Mouse (Mus musculus): ENCODE data around the gene Pcsk7. TPM values are rescaled to one million over a fixed set of nuclear protein-coding genes. Genes with fewer than 3 reads are reported as not detected.

Gene Pcsk7
- polyA plus RNA-seq, 1 experiment = 40.3 TPM

DNA sequence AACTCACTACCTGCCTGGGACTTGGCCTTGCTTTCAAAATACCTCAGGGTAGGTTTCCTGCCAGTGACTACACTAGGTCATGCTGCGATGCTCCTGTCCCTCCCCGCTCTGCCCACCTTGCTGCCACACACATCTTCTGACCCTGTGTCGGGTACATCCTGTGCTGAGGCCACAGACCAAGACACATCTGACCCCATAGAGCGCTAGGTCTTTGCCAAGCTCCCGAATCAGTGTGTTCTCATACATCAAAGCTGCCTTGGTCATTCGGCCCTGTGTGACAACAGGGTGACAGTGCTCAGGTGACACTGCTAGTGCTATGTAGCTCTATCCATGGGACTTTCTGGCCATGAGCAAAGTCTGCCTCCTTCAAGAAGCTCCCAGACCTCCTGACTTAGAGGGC lies 33.5 kb downstream of the Pcsk7 start:
- DNase-seq (ENCODE audit: low read depth) = no peak
- TF ChIP-seq CTCF (IDR thresholded peaks at IDR 0.05; ENCODE audit: borderline replicate concordance, extremely low read depth, insufficient read depth, insufficient read length) (no peak), POLR2A (IDR thresholded peaks at IDR 0.05; ENCODE audit: borderline replicate concordance, extremely low read depth, insufficient read depth, insufficient read length, poor library complexity, severe bottlenecking) (no peak)

DNA sequence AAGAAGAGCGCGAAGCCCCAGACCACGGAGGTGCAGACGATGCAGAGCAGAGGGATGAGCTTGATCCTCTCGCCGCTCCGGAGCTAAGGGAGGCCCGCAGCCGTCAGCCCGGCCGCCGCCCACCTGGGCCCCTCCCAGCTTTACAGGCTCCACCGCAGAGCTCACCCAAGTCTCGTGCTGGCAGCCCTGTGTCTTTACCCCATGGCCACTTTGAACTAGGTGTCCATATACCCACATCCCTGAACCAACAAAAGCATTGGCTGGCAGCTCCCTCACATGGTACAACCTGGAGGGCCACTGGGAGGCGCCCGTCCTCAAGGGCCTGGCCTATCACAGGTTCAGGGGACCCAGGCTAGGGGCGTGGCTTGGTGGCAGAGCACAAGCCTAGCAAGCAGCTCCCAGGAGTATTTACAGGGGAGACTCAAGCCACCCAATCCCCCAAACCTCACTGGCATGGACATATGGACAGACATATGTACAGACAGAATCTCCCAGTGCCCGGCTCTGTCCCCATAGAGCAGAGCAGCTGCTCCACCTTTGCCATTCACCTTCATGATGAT lies 35.1 kb downstream of the Pcsk7 start:
- peak; percentile 13 for DNase-seq (ENCODE audit: low read depth)
- no peak for TF ChIP-seq POLR2A (IDR thresholded peaks at IDR 0.05; ENCODE audit: borderline replicate concordance, extremely low read depth, insufficient read depth, insufficient read length, poor library complexity, severe bottlenecking)
- no peak for TF ChIP-seq CTCF (IDR thresholded peaks at IDR 0.05; ENCODE audit: borderline replicate concordance, extremely low read depth, insufficient read depth, insufficient read length)

DNA sequence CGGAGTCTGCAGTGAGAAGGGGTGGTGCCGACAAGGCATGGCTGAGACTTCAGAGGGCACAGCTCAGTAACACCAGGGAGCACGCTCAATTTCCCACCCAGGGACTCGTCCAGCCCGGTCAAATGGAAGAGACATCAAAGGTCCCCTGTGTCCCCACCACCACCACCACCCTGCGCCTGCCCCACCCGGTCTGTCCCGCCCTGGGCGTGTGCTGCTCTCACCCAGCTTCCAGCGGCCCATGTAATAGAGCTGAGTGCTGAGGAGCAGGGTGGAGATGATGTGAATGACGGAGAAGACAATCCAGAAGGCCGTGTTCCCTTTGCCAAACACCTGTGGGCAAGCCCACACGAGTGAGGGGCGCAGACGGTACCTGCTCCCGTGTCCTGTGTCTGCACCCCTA lies 36.2 kb downstream of the Pcsk7 start:
- DNase-seq (ENCODE audit: low read depth) = no peak
- TF ChIP-seq POLR2A (IDR thresholded peaks at IDR 0.05; ENCODE audit: borderline replicate concordance, extremely low read depth, insufficient read depth, insufficient read length, poor library complexity, severe bottlenecking) = no peak
- TF ChIP-seq CTCF (IDR thresholded peaks at IDR 0.05; ENCODE audit: borderline replicate concordance, extremely low read depth, insufficient read depth, insufficient read length) = no peak

DNA sequence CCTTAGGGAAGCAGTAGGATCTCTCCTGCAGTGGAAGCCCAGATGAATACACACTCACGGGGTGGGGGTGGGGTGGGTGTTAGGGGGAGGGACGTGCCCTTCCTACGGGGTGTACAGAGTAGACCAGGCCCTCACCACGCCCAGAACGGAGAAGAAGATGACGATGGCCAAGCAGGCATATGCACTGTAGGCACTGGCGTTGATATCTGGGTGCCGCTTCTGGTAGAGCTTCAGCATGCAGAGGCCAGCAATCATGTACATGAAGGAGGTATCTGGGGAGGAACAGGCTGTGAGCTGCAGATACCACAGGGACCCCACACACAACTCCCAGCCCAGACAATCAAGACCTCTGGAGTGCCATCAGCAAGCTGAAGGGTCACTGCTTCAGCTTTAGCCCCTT lies 36.6 kb downstream of the Pcsk7 start:
- TF ChIP-seq CTCF (IDR thresholded peaks at IDR 0.05; ENCODE audit: borderline replicate concordance, extremely low read depth, insufficient read depth, insufficient read length) (no peak), POLR2A (IDR thresholded peaks at IDR 0.05; ENCODE audit: borderline replicate concordance, extremely low read depth, insufficient read depth, insufficient read length, poor library complexity, severe bottlenecking) (no peak)
- no peak for DNase-seq (ENCODE audit: low read depth)

DNA sequence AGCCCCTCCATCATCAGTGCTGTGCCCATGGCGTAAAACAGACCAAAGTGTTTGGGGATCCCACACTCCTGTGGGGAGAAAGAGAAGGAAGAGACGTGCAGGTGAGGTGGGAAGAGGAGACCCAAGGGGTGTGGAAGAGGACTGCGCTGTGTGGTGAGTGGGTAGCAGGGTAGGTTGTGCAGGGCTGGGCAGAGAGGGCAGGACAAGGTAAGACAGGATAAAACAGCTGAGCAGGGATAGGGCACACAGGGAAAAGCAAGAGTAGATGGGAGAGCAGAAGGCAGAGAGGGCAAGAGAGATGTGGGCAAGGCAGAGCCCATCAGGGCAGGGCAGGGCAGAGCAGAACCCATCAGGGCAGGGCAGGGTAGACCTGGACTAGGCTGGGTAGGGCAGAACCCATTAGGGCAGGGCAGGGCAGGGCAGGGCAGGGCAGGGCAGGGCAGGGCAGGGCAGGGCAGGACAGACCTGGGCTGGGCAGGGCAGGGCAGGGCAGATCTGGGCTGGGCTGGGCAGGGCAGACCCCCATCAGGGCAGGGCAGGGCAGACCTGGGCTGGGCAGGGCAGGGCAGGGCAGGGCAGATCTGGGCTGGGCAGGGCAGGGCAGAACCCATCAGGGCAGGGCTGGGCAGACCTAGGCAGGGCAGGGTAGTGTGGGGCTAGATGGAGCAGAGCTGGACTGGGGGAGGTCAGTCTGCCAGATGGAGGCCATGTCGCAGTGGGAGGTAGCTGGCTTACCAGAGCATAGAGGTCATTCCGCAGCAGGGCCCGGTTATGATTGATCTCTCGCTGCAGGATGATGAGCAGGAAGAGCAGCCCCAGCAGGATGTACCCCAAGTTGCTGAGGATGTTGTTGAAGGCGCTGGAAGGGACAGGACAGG lies 37.6 kb downstream of the Pcsk7 start:
- no peak for DNase-seq (ENCODE audit: low read depth)
- TF ChIP-seq POLR2A (IDR thresholded peaks at IDR 0.05; ENCODE audit: borderline replicate concordance, extremely low read depth, insufficient read depth, insufficient read length, poor library complexity, severe bottlenecking) (no peak), CTCF (IDR thresholded peaks at IDR 0.05; ENCODE audit: borderline replicate concordance, extremely low read depth, insufficient read depth, insufficient read length) (no peak)

DNA sequence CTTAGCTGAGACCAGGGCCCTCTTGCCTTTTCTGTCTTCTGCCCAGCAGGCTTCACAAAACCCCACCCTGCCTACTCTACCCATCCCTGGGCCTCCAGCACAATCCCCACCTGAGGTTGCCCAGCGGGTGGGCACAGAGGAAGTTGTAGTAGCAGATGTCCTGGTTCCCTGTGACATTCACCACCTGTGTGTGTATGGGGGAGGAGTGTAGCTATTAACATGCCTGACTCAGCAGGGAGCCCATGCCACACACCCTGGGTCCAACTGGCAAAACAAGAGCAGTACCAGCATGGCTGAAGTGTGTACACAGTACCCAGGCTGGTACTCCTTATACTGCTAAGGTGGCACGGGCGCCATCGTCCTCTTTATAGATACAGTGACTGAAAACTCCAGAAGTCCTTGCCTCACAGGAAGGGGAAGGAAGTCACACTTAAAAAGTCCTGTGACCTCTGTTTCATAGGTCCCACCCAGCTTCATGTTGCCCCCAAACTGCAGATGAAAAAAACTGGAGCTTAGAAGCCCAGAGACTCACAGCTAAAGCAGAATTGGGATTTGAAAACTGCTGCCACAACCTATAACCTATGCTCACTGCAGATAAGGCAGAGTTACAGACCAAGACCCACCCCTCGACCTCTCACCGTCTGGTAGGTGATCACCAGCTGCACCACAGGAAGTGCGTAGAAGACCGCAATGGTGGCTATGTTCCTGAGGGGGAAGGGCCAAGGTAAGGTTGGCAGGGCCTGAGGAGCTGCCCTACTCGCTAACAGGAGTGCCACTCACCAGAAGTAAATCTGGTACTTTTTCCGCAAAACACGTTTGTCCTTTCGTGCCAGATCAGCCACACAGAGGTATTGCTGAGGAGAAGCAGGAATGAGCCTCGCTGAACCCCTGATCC lies 38.5 kb downstream of the Pcsk7 start:
- no peak for TF ChIP-seq CTCF (IDR thresholded peaks at IDR 0.05; ENCODE audit: borderline replicate concordance, extremely low read depth, insufficient read depth, insufficient read length)
- TF ChIP-seq POLR2A (IDR thresholded peaks at IDR 0.05; ENCODE audit: borderline replicate concordance, extremely low read depth, insufficient read depth, insufficient read length, poor library complexity, severe bottlenecking) = no peak

DNA sequence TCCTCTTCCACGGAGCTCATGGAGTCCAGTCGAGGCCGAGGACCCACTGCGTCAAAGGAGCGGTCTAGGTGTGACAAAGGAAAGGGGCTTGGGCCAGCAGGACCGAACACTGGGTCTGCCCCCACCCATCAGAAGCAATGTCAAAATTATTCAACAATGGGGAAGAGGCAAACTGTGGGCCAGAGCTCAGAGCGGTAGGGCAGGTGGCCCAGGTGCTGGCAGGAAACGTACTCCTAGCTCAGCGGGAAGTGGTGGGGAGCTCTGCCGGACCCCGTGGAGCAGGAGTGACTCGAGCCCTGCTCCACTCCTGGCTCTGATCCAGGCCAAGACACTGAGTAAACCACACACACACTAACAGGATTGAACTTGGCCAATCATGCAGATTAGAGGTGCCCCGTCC lies 39.4 kb downstream of the Pcsk7 start:
- no peak for DNase-seq (ENCODE audit: low read depth)
- TF ChIP-seq POLR2A (IDR thresholded peaks at IDR 0.05; ENCODE audit: borderline replicate concordance, extremely low read depth, insufficient read depth, insufficient read length, poor library complexity, severe bottlenecking) (no peak), CTCF (IDR thresholded peaks at IDR 0.05; ENCODE audit: borderline replicate concordance, extremely low read depth, insufficient read depth, insufficient read length) (no peak)

More for the DNA sequence above, 38.5 kb downstream of the Pcsk7 start:
- DNase-seq (ENCODE audit: low read depth) = no peak

DNA sequence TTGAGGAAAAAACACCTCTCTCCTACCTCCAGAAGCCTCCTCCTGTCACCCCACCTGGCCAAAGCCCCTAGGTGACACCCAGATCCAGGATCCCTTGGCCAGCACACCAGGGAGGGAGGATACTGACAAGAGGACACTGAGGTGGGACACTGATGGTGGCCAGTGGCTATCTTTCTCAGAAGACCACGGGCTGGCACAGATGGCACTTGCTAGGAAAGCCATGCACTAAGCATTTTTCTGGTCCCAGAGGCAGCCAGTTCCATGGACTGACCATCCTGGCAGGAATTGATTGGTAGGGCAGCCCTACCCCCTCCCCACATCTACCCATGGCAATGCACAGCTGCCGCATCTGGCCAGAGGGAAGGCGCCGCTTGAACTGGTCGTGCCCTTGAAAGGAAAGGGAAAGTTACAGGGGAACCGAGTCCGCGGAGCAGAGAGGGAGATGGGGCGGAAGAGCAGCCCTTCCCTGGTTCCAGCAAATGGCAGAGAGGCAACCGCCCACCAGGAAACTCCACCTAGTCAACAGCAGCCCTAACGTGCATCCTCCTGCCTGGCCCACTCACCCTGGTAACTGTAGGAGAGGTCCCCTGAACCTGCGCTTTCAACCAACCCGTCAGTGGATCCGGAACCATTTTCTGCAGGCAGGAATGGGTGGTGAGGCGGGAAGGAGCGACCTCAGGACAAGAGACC lies 40.0 kb downstream of the Pcsk7 start:
- no peak for DNase-seq (ENCODE audit: low read depth)
- TF ChIP-seq CTCF (IDR thresholded peaks at IDR 0.05; ENCODE audit: borderline replicate concordance, extremely low read depth, insufficient read depth, insufficient read length) = no peak
- no peak for TF ChIP-seq POLR2A (IDR thresholded peaks at IDR 0.05; ENCODE audit: borderline replicate concordance, extremely low read depth, insufficient read depth, insufficient read length, poor library complexity, severe bottlenecking)

DNA sequence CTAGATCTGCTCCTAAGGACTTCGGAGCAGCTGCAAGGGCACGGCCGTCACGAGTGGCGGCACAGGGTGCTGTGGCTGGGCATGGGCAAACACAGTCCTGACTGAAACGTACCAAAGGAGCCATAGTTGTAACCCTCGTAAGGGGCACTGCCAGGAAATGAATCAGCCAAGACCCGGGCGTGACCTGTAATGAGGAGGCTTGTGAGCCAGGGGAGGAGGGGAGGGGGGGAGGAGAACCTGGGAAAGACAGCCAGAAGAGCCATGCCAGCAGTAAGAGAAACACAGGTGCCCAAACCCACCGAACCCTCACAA lies 40.5 kb downstream of the Pcsk7 start:
- no peak for TF ChIP-seq POLR2A (IDR thresholded peaks at IDR 0.05; ENCODE audit: borderline replicate concordance, extremely low read depth, insufficient read depth, insufficient read length, poor library complexity, severe bottlenecking)
- no peak for TF ChIP-seq CTCF (IDR thresholded peaks at IDR 0.05; ENCODE audit: borderline replicate concordance, extremely low read depth, insufficient read depth, insufficient read length)
- no peak for DNase-seq (ENCODE audit: low read depth)

DNA sequence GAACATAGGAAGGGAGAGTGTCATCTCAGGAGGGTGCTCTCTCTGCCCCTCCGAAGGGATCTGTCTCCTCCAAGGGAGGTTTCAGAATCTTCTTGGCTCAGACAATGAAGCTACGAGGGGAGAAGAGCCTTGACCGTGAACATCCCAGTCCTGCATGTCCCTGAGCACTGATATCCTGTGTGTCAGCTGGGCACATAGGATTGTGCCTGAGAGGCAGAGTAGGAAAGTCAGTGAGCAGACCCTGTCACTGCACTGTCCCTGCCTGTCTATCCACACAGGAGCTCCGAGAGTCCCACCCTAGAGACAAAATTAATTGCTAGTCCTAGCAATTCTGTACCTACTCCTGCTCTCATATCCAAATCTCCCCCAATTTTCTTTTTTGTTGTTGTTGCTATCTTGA lies 45.8 kb downstream of the Pcsk7 start:
- no peak for TF ChIP-seq POLR2A (IDR thresholded peaks at IDR 0.05; ENCODE audit: borderline replicate concordance, extremely low read depth, insufficient read depth, insufficient read length, poor library complexity, severe bottlenecking)
- no peak for TF ChIP-seq CTCF (IDR thresholded peaks at IDR 0.05; ENCODE audit: borderline replicate concordance, extremely low read depth, insufficient read depth, insufficient read length)
- DNase-seq (ENCODE audit: low read depth) = no peak

DNA sequence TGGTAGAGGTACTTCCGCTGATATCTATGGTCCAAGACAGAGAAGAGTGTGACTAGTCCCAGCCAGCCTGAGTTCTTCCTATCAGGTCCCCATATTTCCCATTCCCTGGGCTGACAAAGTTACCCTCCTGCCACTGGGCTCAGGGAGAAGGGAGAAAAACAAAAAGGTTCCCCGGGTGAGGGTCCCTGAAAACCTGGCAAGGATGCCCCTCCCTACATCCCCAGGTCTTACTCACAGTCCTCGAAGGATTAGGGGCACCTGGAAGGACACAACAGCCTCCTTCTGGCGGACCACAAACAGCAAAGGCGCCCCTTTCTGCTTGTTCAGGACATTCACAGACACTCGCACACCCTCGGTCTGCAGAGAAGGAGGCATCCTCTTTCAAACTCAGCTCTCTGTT lies 46.6 kb downstream of the Pcsk7 start:
- TF ChIP-seq CTCF (IDR thresholded peaks at IDR 0.05; ENCODE audit: borderline replicate concordance, extremely low read depth, insufficient read depth, insufficient read length) (no peak), POLR2A (IDR thresholded peaks at IDR 0.05; ENCODE audit: borderline replicate concordance, extremely low read depth, insufficient read depth, insufficient read length, poor library complexity, severe bottlenecking) (no peak)
- DNase-seq (ENCODE audit: low read depth) = no peak

Data from brain, embryonic 14.5 days (tissue).